Mouse (Mus musculus): ENCODE results near the gene Mybph. TPM values are rescaled to one million over a fixed set of nuclear protein-coding genes. Genes with fewer than 3 reads are reported as not detected.

The Mybph gene
- polyA plus RNA-seq, 1 experiment, result not detected

GRCm38 (mm10) chr1:134232326-134232725 lies 39.1 kb downstream of the Mybph start:
- 62% methylated on average over 8 of the region's 8 CpGs for WGBS
- peak overlapping the region; percentile 49; the same call in 1 of the 2 replicates for H3K27ac ChIP-seq (ENCODE audit: insufficient read depth, low read depth, low read length)
- H3K4me3 ChIP-seq (ENCODE audit: insufficient read depth, low read depth, low read length), result 0 out of 2 replicates have a peak overlapping the region, but pooled peaks have one; percentile 19
- peaks cover 39% of the 10 kb centered on the region for H3K4me1 ChIP-seq (ENCODE audit: control insufficient read depth, insufficient read depth, low read length)
- TF ChIP-seq CTCF (IDR thresholded peaks at IDR 0.05; ENCODE audit: insufficient read depth, low read depth, low read length), result no peak
- TF ChIP-seq POLR2A (IDR thresholded peaks at IDR 0.05; ENCODE audit: insufficient read depth, low read depth, low read length), result no peak

- Histone ChIP-seq H3K4me1 (ENCODE audit: control insufficient read depth, insufficient read depth, low read length) (peaks cover 39% of the 10 kb centered on the region), H3K4me3 (ENCODE audit: insufficient read depth, low read depth, low read length) (peak overlapping the region; percentile 55), H3K27ac (ENCODE audit: insufficient read depth, low read depth, low read length) (peak overlapping the region; percentile 50)
- TF ChIP-seq POLR2A (IDR thresholded peaks at IDR 0.05; ENCODE audit: insufficient read depth, low read depth, low read length), result no peak
- no peak for TF ChIP-seq CTCF (IDR thresholded peaks at IDR 0.05; ENCODE audit: insufficient read depth, low read depth, low read length)
- WGBS, result 58% methylated on average over 12 of the region's 12 CpGs
Observed at GRCm38 (mm10) chr1:134232778-134233531, 39.7 kb downstream of the Mybph start.

GRCm38 (mm10) chr1:134233681-134234454 lies 40.6 kb downstream of the Mybph start:
- TF ChIP-seq CTCF (IDR thresholded peaks at IDR 0.05; ENCODE audit: insufficient read depth, low read depth, low read length), result no peak
- no peak for TF ChIP-seq POLR2A (IDR thresholded peaks at IDR 0.05; ENCODE audit: insufficient read depth, low read depth, low read length)
- Histone ChIP-seq H3K4me1 (ENCODE audit: control insufficient read depth, insufficient read depth, low read length) (peaks cover 39% of the 10 kb centered on the region), H3K4me3 (ENCODE audit: insufficient read depth, low read depth, low read length) (peak overlapping the region; percentile 55), H3K27ac (ENCODE audit: insufficient read depth, low read depth, low read length) (peak overlapping the region; percentile 50)
- WGBS, result 52% methylated on average over 19 of the region's 19 CpGs

DNA sequence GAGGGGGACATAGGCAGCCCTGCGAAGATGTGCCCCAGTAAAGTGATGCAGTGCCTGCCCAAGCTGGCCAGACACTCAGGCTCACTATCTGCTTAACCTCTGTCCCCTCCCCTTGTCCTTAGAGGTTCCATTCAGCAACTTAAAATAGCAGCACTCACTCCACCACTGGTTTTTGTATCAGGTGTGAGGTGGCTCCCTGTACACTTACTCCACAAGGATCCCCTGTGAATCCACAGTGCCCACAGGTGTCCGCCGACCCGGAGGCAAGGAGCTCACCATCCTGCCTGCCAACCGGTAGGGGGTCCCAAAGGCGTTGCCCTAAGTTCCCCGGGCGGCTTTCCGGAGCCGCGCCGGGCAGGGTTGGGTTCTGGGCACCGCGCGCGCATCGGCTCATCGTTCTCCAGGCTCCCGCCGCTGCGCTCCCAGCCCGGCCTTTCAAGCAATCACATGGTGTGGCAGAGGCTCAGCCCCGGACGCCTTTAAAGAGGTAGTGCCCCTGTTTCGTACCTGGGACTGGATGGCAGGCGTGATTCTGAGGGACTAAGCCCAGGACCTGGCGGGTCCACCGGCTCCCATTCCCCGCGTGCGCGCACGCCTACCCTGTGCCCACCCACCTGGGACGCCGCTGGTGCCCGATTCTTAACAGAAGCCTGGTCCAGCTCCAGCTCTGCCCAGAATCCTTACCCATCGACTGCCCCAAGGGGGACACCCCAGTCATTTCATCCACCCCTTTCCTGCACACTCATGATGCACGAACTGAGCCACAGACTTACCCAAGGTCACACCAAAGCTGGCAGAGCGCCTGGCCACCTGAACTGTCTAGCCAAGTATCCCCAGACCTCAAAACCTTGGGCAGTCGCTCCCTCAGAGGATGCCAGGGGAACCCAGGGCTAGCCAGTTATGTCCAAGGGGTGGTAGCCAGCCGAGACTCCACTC lies 41.5 kb downstream of the Mybph start:
- TF ChIP-seq CTCF (IDR thresholded peaks at IDR 0.05; ENCODE audit: insufficient read depth, low read depth, low read length) (no peak; the same call in 1 of the 2 replicates), POLR2A (IDR thresholded peaks at IDR 0.05; ENCODE audit: insufficient read depth, low read depth, low read length) (peak; percentile 36; the same call in 1 of the 2 replicates)
- Histone ChIP-seq H3K4me3 (ENCODE audit: insufficient read depth, low read depth, low read length) (peak overlapping the region; percentile 55), H3K4me1 (ENCODE audit: control insufficient read depth, insufficient read depth, low read length) (peaks cover 36% of the 10 kb centered on the region), H3K27ac (ENCODE audit: insufficient read depth, low read depth, low read length) (no peak overlapping the region)
- WGBS, result 1% methylated on average over 41 of the region's 41 CpGs

DNA sequence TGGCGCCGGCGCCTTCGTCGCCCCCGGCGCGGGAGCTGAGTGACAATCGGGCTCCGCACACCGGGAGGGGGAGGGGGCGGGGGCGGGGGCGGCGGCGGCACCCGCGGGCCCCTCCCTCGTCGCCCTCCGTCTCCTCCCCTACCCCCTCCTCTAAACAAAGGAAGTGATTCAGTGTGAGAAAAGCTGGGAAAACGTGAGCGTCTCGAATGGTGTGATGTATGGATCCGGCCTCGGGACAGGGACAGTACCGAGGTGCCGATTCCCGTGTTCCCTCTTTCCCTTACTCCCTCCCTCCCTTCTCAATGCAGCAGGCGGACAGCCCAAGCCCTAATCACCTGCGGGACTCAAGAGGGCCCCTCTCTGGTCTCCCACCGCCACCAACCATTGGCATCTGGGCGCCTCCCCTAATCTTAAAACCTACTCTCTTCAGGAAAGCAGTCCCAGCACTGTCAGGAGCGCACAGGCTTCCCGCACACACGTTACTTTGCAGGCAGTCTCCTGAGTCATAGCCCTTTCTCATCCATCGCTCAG lies 42.2 kb downstream of the Mybph start, which contains the start of gene Adora1:
Gene Adora1 (minus strand): TSS at position 41 of the 531 bp plus-strand sequence.
- Histone ChIP-seq H3K27ac (ENCODE audit: insufficient read depth, low read depth, low read length) (no peak within 1 kb of the TSS), H3K4me1 (ENCODE audit: control insufficient read depth, insufficient read depth, low read length) (peaks cover 32% of the 10 kb centered on the region), H3K4me3 (ENCODE audit: insufficient read depth, low read depth, low read length) (peak within 1 kb of the TSS; percentile 55)
- no peak for TF ChIP-seq CTCF (IDR thresholded peaks at IDR 0.05; ENCODE audit: insufficient read depth, low read depth, low read length)
- 2% methylated on average over 36 of the region's 37 CpGs for WGBS

DNA sequence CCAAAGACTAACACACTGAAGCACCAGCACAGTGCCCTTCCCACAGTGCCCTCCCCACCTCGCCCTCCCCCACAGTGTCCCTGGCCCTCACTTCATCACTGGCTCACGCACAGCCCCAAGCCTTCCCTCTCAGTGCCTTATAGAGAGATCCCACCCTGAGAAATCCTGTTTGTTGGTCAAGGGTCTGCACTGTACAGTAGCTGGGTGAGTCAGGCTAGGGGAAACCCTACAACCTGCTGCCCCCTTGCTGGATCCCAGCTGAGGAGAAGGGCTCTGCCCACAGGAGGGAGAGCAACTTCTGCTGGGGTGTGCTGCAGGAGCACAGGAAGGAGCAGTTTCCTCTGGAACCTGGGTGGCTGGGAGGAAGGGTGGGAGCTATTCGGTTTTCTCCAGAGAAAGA lies 42.9 kb downstream of the Mybph start:
- TF ChIP-seq POLR2A (IDR thresholded peaks at IDR 0.05; ENCODE audit: insufficient read depth, low read depth, low read length) (no peak), CTCF (IDR thresholded peaks at IDR 0.05; ENCODE audit: insufficient read depth, low read depth, low read length) (no peak)
- 54% methylated on average over 3 of the region's 3 CpGs for WGBS
- Histone ChIP-seq H3K4me1 (ENCODE audit: control insufficient read depth, insufficient read depth, low read length) (peaks cover 36% of the 10 kb centered on the region), H3K27ac (ENCODE audit: insufficient read depth, low read depth, low read length) (no peak overlapping the region), H3K4me3 (ENCODE audit: insufficient read depth, low read depth, low read length) (no peak overlapping the region)

GRCm38 (mm10) chr1:134237438-134237837 lies 44.2 kb downstream of the Mybph start:
- peaks cover 43% of the 10 kb centered on the region for H3K4me1 ChIP-seq (ENCODE audit: control insufficient read depth, insufficient read depth, low read length)
- no peak overlapping the region for H3K4me3 ChIP-seq (ENCODE audit: insufficient read depth, low read depth, low read length)
- 98% methylated on average over 3 of the region's 3 CpGs for WGBS
- TF ChIP-seq CTCF (IDR thresholded peaks at IDR 0.05; ENCODE audit: insufficient read depth, low read depth, low read length) (no peak), POLR2A (IDR thresholded peaks at IDR 0.05; ENCODE audit: insufficient read depth, low read depth, low read length) (no peak)
- no peak overlapping the region for H3K27ac ChIP-seq (ENCODE audit: insufficient read depth, low read depth, low read length)

DNA sequence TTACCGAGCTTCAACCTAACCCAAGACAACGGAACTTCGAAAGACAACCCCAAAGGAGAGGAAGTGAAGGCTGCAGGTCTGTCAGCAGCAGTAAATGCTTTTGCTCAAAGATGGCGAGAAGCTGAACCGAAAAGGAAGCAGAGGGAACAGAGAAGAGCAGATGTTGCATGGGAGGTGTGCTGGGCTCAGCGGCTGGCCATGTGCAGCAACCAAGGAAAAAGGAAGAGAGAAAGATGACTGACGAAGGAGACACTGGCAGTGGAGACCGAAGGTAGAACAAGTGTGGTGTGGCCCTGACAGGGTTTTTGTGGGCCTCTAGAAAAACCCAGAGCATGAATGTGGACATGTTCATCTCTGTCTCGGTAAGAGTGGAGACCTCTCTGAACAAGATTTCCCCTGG lies 47.5 kb downstream of the Mybph start:
- 91% methylated on average over 9 of the region's 9 CpGs for WGBS
- Histone ChIP-seq H3K4me1 (ENCODE audit: control insufficient read depth, insufficient read depth, low read length) (peaks cover 28% of the 10 kb centered on the region), H3K4me3 (ENCODE audit: insufficient read depth, low read depth, low read length) (no peak overlapping the region), H3K27ac (ENCODE audit: insufficient read depth, low read depth, low read length) (no peak overlapping the region)
- TF ChIP-seq CTCF (IDR thresholded peaks at IDR 0.05; ENCODE audit: insufficient read depth, low read depth, low read length) (no peak), POLR2A (IDR thresholded peaks at IDR 0.05; ENCODE audit: insufficient read depth, low read depth, low read length) (no peak)

Measured in olfactory bulb, adult 2 months (tissue).